Mouse (Mus musculus) adrenal gland, postnatal 14 days (tissue): ENCODE results near the gene Ascc3. TPM values are rescaled to one million over a fixed set of nuclear protein-coding genes. Genes with fewer than 3 reads are reported as not detected.

ENCODE experiments used
- DNase-seq: peaks from one replicate; pipeline ENCODE4 v3.0.0; 2021; ENCODE audit warnings: mixed read lengths
- total RNA-seq: library from RNA; stranded (reverse); gene quantifications from 2 replicates; pipeline ENCODE4 v1.2.3, GENCODE M21; 2021

Gene Ascc3
- total RNA-seq, 1 experiment from 2014 or later, result 31.8 TPM

DNA sequence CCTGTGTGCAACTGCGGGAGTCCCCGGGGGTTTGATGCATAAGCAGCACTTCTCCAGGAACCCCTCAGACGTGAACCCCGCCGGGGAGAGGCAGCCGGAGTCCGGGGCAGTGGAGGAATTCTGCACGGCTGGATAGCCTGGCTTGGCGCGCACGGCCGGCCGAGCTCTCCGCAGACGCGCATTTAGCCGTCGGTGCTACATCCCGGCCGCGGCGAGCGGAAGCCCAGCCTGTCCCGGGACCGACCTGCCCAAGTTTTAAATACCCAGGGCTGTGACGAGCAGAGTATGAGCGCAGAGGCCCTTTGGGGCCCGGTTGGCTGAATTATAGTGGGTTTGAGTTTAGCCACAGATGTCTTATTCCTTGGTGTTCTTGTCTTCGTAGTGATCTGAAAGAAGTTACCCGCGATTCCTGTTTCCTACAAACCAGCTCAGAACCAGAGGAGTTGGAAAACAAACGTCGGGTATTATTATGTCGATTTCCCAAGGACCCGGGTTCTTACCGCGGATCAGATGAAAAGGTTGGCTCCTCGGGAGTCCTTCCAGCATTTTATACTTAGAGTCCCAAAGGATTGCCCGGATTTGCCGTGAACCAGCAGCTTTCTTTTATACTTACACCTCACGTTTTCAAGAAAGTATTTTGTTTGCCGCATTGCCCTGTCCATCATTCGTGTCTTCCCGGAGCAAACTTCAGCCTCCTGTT lies 302.8 kb downstream of the Ascc3 start:
- DNase-seq, result no peak

DNA sequence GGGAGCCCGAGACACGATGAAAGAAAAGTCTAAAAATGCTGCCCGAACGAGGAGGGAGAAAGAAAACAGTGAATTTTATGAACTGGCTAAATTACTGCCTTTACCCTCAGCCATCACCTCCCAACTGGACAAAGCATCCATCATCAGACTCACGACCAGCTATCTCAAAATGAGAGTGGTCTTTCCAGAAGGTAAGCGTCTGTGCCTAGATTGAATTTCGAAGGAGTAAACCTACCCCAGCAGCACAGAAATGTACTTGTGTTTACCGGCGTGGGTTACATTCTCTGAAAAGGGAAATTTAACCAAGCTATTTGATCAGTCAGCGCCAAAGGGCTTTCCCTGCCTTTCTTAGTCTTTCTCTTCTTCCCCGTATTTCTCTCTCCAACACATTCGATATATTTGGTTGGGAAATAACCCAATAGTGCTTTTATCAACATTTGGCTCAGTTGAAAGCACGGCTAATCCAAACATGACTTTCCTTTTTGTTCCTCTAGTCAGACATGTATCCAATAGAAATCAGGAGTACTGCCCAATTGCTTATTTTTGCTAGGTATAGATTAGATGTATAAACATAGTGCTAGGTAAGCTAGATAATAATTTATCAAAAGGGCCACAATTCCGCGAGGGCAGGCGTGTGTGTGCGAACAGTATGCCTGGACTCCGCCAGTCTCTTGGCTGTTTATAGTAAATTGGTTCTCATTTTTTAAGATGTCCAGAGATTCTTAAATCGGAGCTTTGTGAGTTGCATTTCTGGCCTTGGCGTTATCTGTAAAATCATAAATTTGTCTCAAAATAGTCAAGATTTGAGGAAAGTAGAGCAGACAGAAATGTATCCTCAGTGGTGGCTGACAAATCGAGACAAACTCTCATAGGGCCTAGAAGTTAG lies 303.7 kb downstream of the Ascc3 start:
- no peak for DNase-seq

DNA sequence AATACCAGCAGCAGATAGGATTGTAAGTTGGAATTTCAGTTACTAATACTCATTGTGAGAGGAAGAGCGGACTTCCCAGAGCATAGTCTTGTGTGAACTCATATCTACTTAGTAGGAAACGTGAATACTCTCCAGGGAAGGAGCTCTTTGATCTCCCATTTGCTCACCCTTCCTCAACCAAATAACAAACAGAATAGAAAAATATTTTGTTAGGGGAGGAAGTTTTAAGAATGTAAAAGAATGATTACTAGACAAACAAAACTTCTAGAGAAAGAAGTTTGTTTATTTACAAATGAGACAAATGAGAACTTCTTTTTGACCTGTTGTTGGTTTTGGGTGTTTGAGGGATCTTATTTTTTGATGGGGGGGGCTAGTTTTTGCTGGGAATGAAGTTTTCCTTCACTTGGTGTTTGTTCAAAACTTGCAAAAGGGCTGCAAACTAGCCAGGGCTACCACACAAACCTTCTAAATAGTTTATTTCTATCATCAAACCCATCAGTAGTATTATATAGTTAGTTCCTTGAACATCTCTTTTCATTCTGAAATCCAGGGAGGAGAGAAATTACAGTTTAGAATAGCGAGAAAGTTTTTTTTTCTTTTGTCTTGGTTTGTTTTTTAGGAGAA lies 304.4 kb downstream of the Ascc3 start:
- DNase-seq, result no peak

DNA sequence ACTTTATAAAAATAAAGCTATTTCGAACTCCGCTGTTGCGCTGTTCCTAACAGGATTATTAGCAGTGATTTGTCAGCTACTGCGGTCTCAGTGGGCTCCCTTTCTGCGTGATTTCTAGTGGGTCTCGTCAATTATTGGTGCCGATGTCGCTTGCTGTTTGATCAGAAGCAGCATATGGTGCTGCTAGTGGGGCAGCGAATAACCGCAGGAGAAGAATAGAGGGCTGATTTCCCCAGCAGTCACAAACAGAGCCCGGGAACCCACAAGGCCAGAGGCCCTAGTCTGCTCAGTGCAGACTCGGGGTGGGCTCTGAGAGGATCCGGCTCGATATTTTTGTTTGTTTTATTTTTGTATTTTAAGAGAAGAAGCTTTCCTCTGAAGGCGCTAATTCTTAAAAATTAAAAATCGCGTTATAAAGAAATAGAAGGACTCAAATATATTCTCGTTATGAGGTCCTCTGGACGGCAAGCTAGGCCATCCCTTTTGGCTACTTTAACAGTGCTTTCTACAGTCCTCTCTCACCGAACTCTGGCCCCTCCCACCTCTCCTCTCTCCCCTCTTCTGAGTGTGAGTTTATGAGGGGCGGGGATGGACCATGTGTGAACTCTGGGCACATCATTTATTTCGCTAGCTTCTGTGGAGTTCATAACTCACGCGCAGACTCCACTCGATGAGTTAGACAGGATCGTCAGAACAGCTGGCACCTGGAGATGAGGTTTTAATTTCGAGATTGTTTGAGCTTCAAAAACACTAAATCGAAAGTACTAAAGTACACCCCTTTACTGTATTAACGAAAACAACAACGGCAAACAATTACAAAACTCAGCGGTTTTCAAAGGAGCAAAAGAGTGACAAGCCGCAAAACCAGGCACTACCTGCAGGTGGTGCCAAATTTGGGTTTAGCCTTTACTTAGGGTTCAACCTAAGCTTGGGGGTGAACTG lies 305.3 kb downstream of the Ascc3 start:
- no peak for DNase-seq

DNA sequence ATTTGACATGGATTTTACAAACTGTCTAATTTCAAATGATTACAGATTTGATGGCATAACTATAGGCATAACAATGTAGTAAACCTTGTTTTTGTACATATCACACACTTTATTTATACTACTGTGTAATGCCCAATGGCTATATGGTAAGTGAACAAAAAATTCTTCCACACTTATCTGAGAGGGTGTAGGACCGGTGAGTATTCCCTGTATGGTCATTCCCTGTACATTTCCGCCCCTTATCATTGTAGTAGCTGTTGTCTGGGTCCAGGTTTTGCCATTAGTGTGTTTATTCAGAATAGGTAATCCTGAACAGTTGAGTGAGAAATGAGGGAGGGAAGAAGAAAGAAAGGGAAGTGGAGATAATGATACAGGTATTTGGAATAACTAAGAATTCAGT lies 306.2 kb downstream of the Ascc3 start:
- DNase-seq, result no peak

DNA sequence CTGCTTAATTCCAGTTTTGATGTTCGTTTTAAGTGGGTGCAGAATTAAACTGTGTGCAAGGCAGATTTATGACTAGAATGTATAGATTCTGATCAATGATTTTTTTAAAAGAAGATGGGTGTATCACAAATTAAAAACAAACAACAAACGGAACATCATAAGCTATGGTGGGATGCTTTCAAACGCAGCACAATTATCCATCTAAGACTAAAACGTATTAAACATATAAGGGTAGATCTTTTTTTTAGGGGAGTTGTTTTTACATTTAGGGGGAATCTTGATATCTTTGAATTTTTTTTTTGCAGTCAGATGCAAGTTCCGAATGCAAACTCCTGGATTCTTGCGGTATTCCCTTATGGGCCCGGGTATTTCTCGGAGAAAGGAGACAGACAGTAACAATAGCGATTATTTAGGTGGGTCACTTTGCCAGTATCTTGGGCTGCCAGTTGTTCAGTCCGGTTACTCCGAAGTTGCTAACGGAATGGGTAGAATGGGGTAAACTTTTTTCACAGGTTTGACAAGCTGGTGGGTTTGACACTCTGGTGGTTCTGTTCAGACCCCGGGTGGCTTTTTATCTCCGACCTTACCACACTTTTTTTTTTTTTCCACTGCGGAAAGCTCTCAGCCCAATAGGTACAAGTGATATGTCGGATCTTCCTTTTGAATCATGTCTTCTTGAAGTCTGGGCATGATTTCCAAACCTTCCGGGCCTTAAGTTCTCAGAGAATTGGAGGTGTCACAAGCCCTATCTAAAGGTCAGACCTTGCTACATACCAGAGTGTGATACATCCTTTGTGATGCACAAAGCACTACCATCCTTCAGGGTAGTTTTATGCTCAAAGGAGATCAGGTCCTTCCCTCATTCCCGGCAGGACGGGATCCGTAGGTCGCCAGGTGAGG lies 307.6 kb downstream of the Ascc3 start:
- DNase-seq, result no peak
